In genomic region chr8:72302986-72303612, GRCm38 (mm10) we compare ENCODE assay signal across 9 mouse cellular contexts. TPM values are rescaled to one million over a fixed set of nuclear protein-coding genes. Genes with fewer than 3 reads are reported as not detected.
DNase-seq lines count a peak whose midpoint lies in the region; ATAC-seq lines count a peak whose summit lies in the region.
"Had no signal": no experiment of that assay in that cellular context is flagged by ENCODE, and none has a peak within 500 bp of the region (broad histone marks: within the 10 kb centered on the region; RNA-seq: fewer than 3 reads in every experiment).

No protein-coding gene starts in this region.

- no peaks in the 10 kb centered on the region for H3K9me3 ChIP-seq in limb, embryonic 12.5 days
- H3K9me3 ChIP-seq in limb, embryonic 10.5 days (replicated peaks) = no peaks in the 10 kb centered on the region

- H3K9ac ChIP-seq in limb, embryonic 12.5 days (replicated peaks) = no peak overlapping the region

- no peak overlapping the region for H3K4me2 ChIP-seq in limb, embryonic 12.5 days

- no peak overlapping the region for H3K4me3 ChIP-seq in limb, embryonic 12.5 days (replicated peaks)
- H3K4me3 ChIP-seq in limb, embryonic 10.5 days = no peak overlapping the region

- WGBS in limb, embryonic 12.5 days = 62% methylated on average over 8 of the region's 8 CpGs
- 77% methylated on average over 8 of the region's 8 CpGs for WGBS in limb, embryonic 10.5 days

- no peak for ATAC-seq in limb, embryonic 12.5 days (ENCODE audit: insufficient number of reproducible peaks, insufficient read depth, low FRiP score, low TSS enrichment, low read depth)
- peak; percentile 29; the same call in 1 of the 2 replicates for ATAC-seq in granulocyte monocyte progenitor cell, adult 5-6 weeks (replicated peaks; ENCODE audit: poor library complexity, severe bottlenecking)
- ATAC-seq: forebrain, embryonic 16.5 days had no signal

- DNase-seq in limb, embryonic 10.5 days (ENCODE audit: low spot score) = no peak
- peak; percentile 17 to 31 for DNase-seq in adrenal gland, postnatal 36 days
- DNase-seq in lung, postnatal 14 days = peak; percentile 31
- no peak for DNase-seq in natural killer cell, adult 2 months (ENCODE audit: low spot score in 2 of 2)
- no peak for DNase-seq in urinary bladder, postnatal 36 days (ENCODE audit: low spot score in 2 of 2)
- DNase-seq: cerebellum, adult 18-20 months had no signal

- H3K36me3 ChIP-seq in limb, embryonic 12.5 days = no peaks in the 10 kb centered on the region
- no peaks in the 10 kb centered on the region for H3K36me3 ChIP-seq in limb, embryonic 10.5 days

- 0 out of 2 replicates have a peak, but pooled peaks cover 3% of the 10 kb centered on the region for H3K27me3 ChIP-seq in limb, embryonic 12.5 days
- no peaks in the 10 kb centered on the region for H3K27me3 ChIP-seq in limb, embryonic 10.5 days (ENCODE audit: low read depth, poor library complexity, severe bottlenecking)

- H3K4me1 ChIP-seq in limb, embryonic 12.5 days (replicated peaks) = no peaks in the 10 kb centered on the region
- no peaks in the 10 kb centered on the region for H3K4me1 ChIP-seq in limb, embryonic 10.5 days

- peak overlapping the region; percentile 76 for H3K27ac ChIP-seq in limb, embryonic 12.5 days
- H3K27ac ChIP-seq in limb, embryonic 10.5 days = no peak overlapping the region

RNA-seq across cellular contexts. Expression of gene Gm10282, which starts 2.0 kb away (rescaled TPM):
- polyA plus RNA-seq in limb, embryonic 12.5 days (2016; fragmentation: Nextera tagmentation; extraction: Ambion mirVana) = 30.3 and 32.4 TPM in 2 replicates
- 25.6 and 29.2 TPM in 2 replicates for polyA plus RNA-seq in limb, embryonic 10.5 days (2016; fragmentation: Nextera tagmentation; extraction: Ambion mirVana)
- 10 to 100 TPM in 1 of 2 experiments, 1 to 10 TPM in 1; 5.8 to 20.3 TPM for total RNA-seq in adrenal gland, postnatal 36 days (2021)
- 29.7 and 33.2 TPM in 2 replicates for total RNA-seq in granulocyte monocyte progenitor cell, adult 5-6 weeks (2014; fragmentation: Nextera tagmentation)
- 67.4 and 74.9 TPM in 2 replicates for total RNA-seq in granulocyte monocyte progenitor cell, adult 5-6 weeks (2017)

RNA-seq across cellular contexts. Expression of gene Klf2, which starts 15.7 kb away (rescaled TPM):
- polyA plus RNA-seq in limb, embryonic 12.5 days (2016; fragmentation: Nextera tagmentation; extraction: Ambion mirVana) = 5.3 and 6.0 TPM in 2 replicates
- 3.1 and 3.6 TPM in 2 replicates for polyA plus RNA-seq in limb, embryonic 10.5 days (2016; fragmentation: Nextera tagmentation; extraction: Ambion mirVana)
- total RNA-seq in adrenal gland, postnatal 36 days (2021) = 10 to 100 TPM; 45.2 to 67.5 TPM
- 1.9 and 5.5 TPM in 2 replicates for total RNA-seq in granulocyte monocyte progenitor cell, adult 5-6 weeks (2014; fragmentation: Nextera tagmentation)
- 2.8 and 3.2 TPM in 2 replicates for total RNA-seq in granulocyte monocyte progenitor cell, adult 5-6 weeks (2017)

Comparison
In these comparisons a context has a peak if more than half of its experiments do, and no peak if none do; other contexts are left out.
1. DNase-seq: peak in adrenal gland, postnatal 36 days (2 of 2) and lung, postnatal 14 days (single experiment); none in limb, embryonic 10.5 days (single experiment), natural killer cell, adult 2 months (0 of 2) and urinary bladder, postnatal 36 days (0 of 2).
2. RNA of gene Klf2, which starts 15.7 kb away (total RNA-seq): 45.2 to 67.5 TPM in adrenal gland, postnatal 36 days; 1.9 to 5.5 TPM in granulocyte monocyte progenitor cell, adult 5-6 weeks; every median in the first group is over 4 times any median in the second.